Mouse (Mus musculus) CH12.LX (cell line): ENCODE measurements at regions not wholly inside any gene's neighbourhood (a gene's known extent, or its start where the extent isn't known, plus 50 kb on each side); places are given as distances from the start of the nearest gene placed in this dataset.

Experiments
- DNase-seq: peaks from one replicate; pipeline ENCODE4 v3.0.0-alpha.2; 2013; ENCODE audit errors: extremely low read depth
- H3K27ac ChIP-seq: 2 replicates; pipeline ENCODE4 v1.5.1; 2012; ENCODE audit warnings: low read depth, mild to moderate bottlenecking, control low read depth, moderate library complexity; ENCODE audit not compliant: insufficient read depth
- H3K27me3 ChIP-seq: replicated peaks from 2 replicates; pipeline ENCODE3; 2012; ENCODE audit warnings: inconsistent platforms
- H3K36me3 ChIP-seq, 2 experiments: replicated peaks in 1 of 2; 2 replicates each; pipeline versions ENCODE3 to v1.6.1; 2012; ENCODE audit warnings: inconsistent platforms in 1 of 2, low read length in 1 of 2, mild to moderate bottlenecking in 1 of 2, mixed read lengths in 1 of 2, moderate library complexity in 1 of 2; ENCODE audit not compliant: control insufficient read depth in 1 of 2, insufficient read depth in 1 of 2
- H3K4me1 ChIP-seq, 2 experiments: 2 replicates each; pipeline ENCODE4 v1.6.1; 2012; ENCODE audit warnings: inconsistent platforms in 1 of 2, moderate library complexity in 1 of 2; ENCODE audit not compliant: insufficient read depth in 2 of 2, control insufficient read depth in 1 of 2
- H3K4me2 ChIP-seq: 2 replicates; pipeline ENCODE4 v1.6.1; 2012; ENCODE audit warnings: low read depth, mild to moderate bottlenecking, control low read depth; ENCODE audit not compliant: poor library complexity, insufficient read depth, severe bottlenecking
- H3K4me3 ChIP-seq, 3 experiments: fragments of 150-350 bp in 1 of 3; sonication (generic) in 1 of 3; replicated peaks in 1 of 3; 2 replicates each; pipeline versions ENCODE3 to v1.5.1; 2011 to 2012; ENCODE audit warnings: low read depth in 2 of 3, low read length in 2 of 3, mild to moderate bottlenecking in 2 of 3, moderate library complexity in 2 of 3, control low read depth in 1 of 3, improper control_type of control experiment in 1 of 3, inconsistent platforms in 1 of 3, mixed read lengths in 1 of 3; ENCODE audit not compliant: poor library complexity in 1 of 3
- H3K79me2 ChIP-seq: replicated peaks from 2 replicates; pipeline ENCODE4 v1.6.1; 2012; ENCODE audit warnings: mild to moderate bottlenecking, moderate library complexity; ENCODE audit not compliant: control insufficient read depth, poor library complexity, insufficient read depth, severe bottlenecking; ENCODE audit errors: extremely low read depth
- H3K9ac ChIP-seq: 2 replicates; pipeline ENCODE4 v1.6.1; 2012; ENCODE audit warnings: low read depth, mild to moderate bottlenecking, control low read depth, moderate library complexity; ENCODE audit not compliant: insufficient read depth
- H3K9me3 ChIP-seq: replicated peaks from 2 replicates; pipeline ENCODE3; 2012; ENCODE audit warnings: low read length, inconsistent platforms, mixed read lengths
- CHD1 ChIP-seq: IDR thresholded peaks from 2 replicates; pipeline ENCODE4 v1.6.1; 2012; ENCODE audit warnings: low read depth, low read length, improper control_type of control experiment, inconsistent platforms
- CHD2 ChIP-seq: IDR thresholded peaks from 2 replicates; pipeline ENCODE4 v1.6.1; 2011; ENCODE audit warnings: low read length, improper control_type of control experiment
- CTCF ChIP-seq, 2 experiments: IDR thresholded peaks in 1 of 2; conservative IDR thresholded peaks in 1 of 2; 2 replicates each; pipeline ENCODE4 v1.5.1; 2011 to 2012; ENCODE audit warnings: low read depth in 2 of 2, low read length in 2 of 2, improper control_type of control experiment in 1 of 2, inconsistent platforms in 1 of 2, mild to moderate bottlenecking in 1 of 2, moderate library complexity in 1 of 2
- ELF1 ChIP-seq: IDR thresholded peaks from 2 replicates; pipeline ENCODE4 v1.6.1; 2014; ENCODE audit warnings: low read depth, mild to moderate bottlenecking, inconsistent platforms, low read length, improper control_type of control experiment
- GABPA ChIP-seq: IDR thresholded peaks from 2 replicates; pipeline ENCODE4 v1.6.1; 2012; ENCODE audit warnings: low read depth, low read length, improper control_type of control experiment, inconsistent platforms; ENCODE audit not compliant: insufficient replicate concordance
- HCFC1 ChIP-seq: IDR thresholded peaks from 2 replicates; pipeline ENCODE4 v1.6.1; 2012; ENCODE audit warnings: low read depth, mild to moderate bottlenecking, inconsistent platforms, low read length, improper control_type of control experiment
- IRF4 ChIP-seq: IDR thresholded peaks from 2 replicates; pipeline ENCODE4 v1.6.1; 2014; ENCODE audit warnings: low read depth, mild to moderate bottlenecking, inconsistent platforms, low read length, improper control_type of control experiment
- JUN ChIP-seq: IDR thresholded peaks from 2 replicates; pipeline ENCODE4 v1.6.1; 2011; ENCODE audit warnings: low read depth, mild to moderate bottlenecking, low read length, improper control_type of control experiment, moderate library complexity; ENCODE audit not compliant: insufficient read depth
- JUND ChIP-seq: conservative IDR thresholded peaks from 2 replicates; pipeline ENCODE4 v1.6.1; 2011; ENCODE audit warnings: low read depth, low read length, improper control_type of control experiment
- KAT2A ChIP-seq: IDR thresholded peaks from 2 replicates; pipeline ENCODE4 v1.6.1; 2012; ENCODE audit warnings: low read length, improper control_type of control experiment, inconsistent platforms; ENCODE audit not compliant: insufficient replicate concordance
- MAX ChIP-seq: IDR thresholded peaks from 2 replicates; pipeline ENCODE4 v1.6.1; 2011; ENCODE audit warnings: low read length, improper control_type of control experiment
- MAZ ChIP-seq: IDR thresholded peaks from 2 replicates; pipeline ENCODE4 v1.6.1; 2012; ENCODE audit warnings: low read depth, mild to moderate bottlenecking, inconsistent platforms, low read length, improper control_type of control experiment, moderate library complexity
- MEF2A ChIP-seq: IDR thresholded peaks from 2 replicates; pipeline ENCODE4 v1.6.1; 2014; ENCODE audit warnings: low read depth, mild to moderate bottlenecking, inconsistent platforms, low read length, improper control_type of control experiment, borderline replicate concordance
- MYC ChIP-seq: IDR thresholded peaks from 2 replicates; pipeline ENCODE4 v1.6.1; 2011; ENCODE audit warnings: low read depth, mild to moderate bottlenecking, improper control_type of control experiment, low read length
- NELFE ChIP-seq: IDR thresholded peaks from 2 replicates; pipeline ENCODE4 v1.6.1; 2011; ENCODE audit warnings: low read depth, low read length, improper control_type of control experiment
- NRF1 ChIP-seq: IDR thresholded peaks from 2 replicates; pipeline ENCODE4 v1.6.1; 2014; ENCODE audit warnings: low read depth, mild to moderate bottlenecking, inconsistent platforms, low read length, improper control_type of control experiment, moderate library complexity
- PAX5 ChIP-seq: IDR thresholded peaks from 2 replicates; pipeline ENCODE4 v1.6.1; 2012; ENCODE audit warnings: low read length, inconsistent platforms, mixed read lengths
- POLR2A ChIP-seq: IDR thresholded peaks from 2 replicates; pipeline ENCODE4 v1.6.1; 2011; ENCODE audit warnings: low read depth, mild to moderate bottlenecking, improper control_type of control experiment, low read length
- POLR2AphosphoS2 ChIP-seq: IDR thresholded peaks from 2 replicates; pipeline ENCODE4 v1.6.1; 2011; ENCODE audit warnings: low read depth, low read length, improper control_type of control experiment
- RAD21 ChIP-seq: IDR thresholded peaks from 2 replicates; pipeline ENCODE4 v1.6.1; 2011; ENCODE audit warnings: low read depth, mild to moderate bottlenecking, low read length, improper control_type of control experiment, moderate library complexity
- SIN3A ChIP-seq: IDR thresholded peaks from 2 replicates; pipeline ENCODE4 v1.6.1; 2012; ENCODE audit warnings: low read length, improper control_type of control experiment, inconsistent platforms
- SMC3 ChIP-seq: IDR thresholded peaks from 2 replicates; pipeline ENCODE4 v1.6.1; 2011; ENCODE audit warnings: low read depth, low read length, improper control_type of control experiment
- TBP ChIP-seq: conservative IDR thresholded peaks from 2 replicates; pipeline ENCODE4 v1.6.1; 2011; ENCODE audit warnings: low read depth, low read length, improper control_type of control experiment
- TCF12 ChIP-seq: IDR thresholded peaks from 2 replicates; pipeline ENCODE4 v1.6.1; 2014; ENCODE audit warnings: low read depth, mild to moderate bottlenecking, inconsistent platforms, low read length, improper control_type of control experiment
- USF2 ChIP-seq: conservative IDR thresholded peaks from 2 replicates; pipeline ENCODE4 v1.6.1; 2011; ENCODE audit warnings: low read depth, low read length, improper control_type of control experiment
- ZKSCAN1 ChIP-seq: IDR thresholded peaks from 2 replicates; pipeline ENCODE4 v1.6.1; 2012; ENCODE audit warnings: low read depth, inconsistent platforms, low read length, improper control_type of control experiment, borderline replicate concordance
- ZNF384 ChIP-seq: IDR thresholded peaks from 2 replicates; pipeline ENCODE4 v1.6.1; 2012; ENCODE audit warnings: low read depth, low read length, improper control_type of control experiment, inconsistent platforms
- dilution Hi-C: fragments of 300-500 bp; cut with MboI; formaldehyde crosslinking; loops from 2 replicates; pipeline ENCODE4 v1.14.3; 2020; ENCODE audit warnings: low sequenced_read_pairs; ENCODE audit not compliant: extremely low pct_unique_long_range_greater_than_20kb, extremely low pct_ligation_motif_present
- in situ Hi-C: fragments of 300-500 bp; cut with MboI; formaldehyde crosslinking; loops from 3 replicates; pipeline ENCODE4 v1.14.3; 2019; ENCODE audit warnings: low sequenced_read_pairs, low pct_ligation_motif_present, low pct_unique_long_range_greater_than_20kb, mixed read lengths

- H3K4me1 ChIP-seq: peaks cover 0 to 4% of the 10 kb centered on the region in 2 experiments; a peak in 1 of 4 replicates
- H3K4me2 ChIP-seq: no peak overlapping the region
- dilution Hi-C loops: no loop called here
- H3K79me2 ChIP-seq: no peaks in the 10 kb centered on the region
- no peak for TF ChIP-seq TBP
- TF ChIP-seq ZNF384: no peak
- no peak for TF ChIP-seq HCFC1
- no peak for TF ChIP-seq TCF12
- TF ChIP-seq NELFE: no peak
- no peak for TF ChIP-seq CHD1
- TF ChIP-seq IRF4: no peak
- no peak for TF ChIP-seq MEF2A
- TF ChIP-seq MAX: no peak
- TF ChIP-seq SMC3: no peak
- TF ChIP-seq USF2: no peak
- no peak for TF ChIP-seq RAD21
- no peak for TF ChIP-seq CHD2
- TF ChIP-seq POLR2A: no peak
- TF ChIP-seq ZKSCAN1: no peak
- no peak for TF ChIP-seq MYC
- TF ChIP-seq PAX5: no peak
- no peak for TF ChIP-seq MAZ
- no peak for TF ChIP-seq KAT2A
- TF ChIP-seq, all 38 proteins: peak for 0
- Histone ChIP-seq H3K9ac (no peak overlapping the region), H3K27me3 (no peaks in the 10 kb centered on the region), H3K9me3 (no peaks in the 10 kb centered on the region), H3K27ac (no peak overlapping the region), H3K36me3 (no peaks in the 10 kb centered on the region), H3K4me3 (no peak overlapping the region)
- in situ Hi-C loops: no loop called here
- no peak for DNase-seq
These were observed 337.8 kb downstream of the Zfp706 start for GRCm38 (mm10) chr15:36669748-36670147.

GRCm38 (mm10) chr15:36666566-36666965, 341.0 kb downstream of the Zfp706 start:
- Histone ChIP-seq H3K9ac (no peak overlapping the region), H3K36me3 (no peaks in the 10 kb centered on the region), H3K27ac (no peak overlapping the region), H3K4me1 (peaks cover 0 to 4% of the 10 kb centered on the region in 2 experiments; a peak in 1 of 4 replicates), H3K79me2 (no peaks in the 10 kb centered on the region), H3K4me2 (no peak overlapping the region), H3K4me3 (no peak overlapping the region)
- no peak for TF ChIP-seq CTCF (conservative IDR thresholded peaks at IDR 0.05 in 1 of 2, IDR thresholded peaks at IDR 0.05 in 1 of 2; ENCODE audit: low read depth in 2 of 2, low read length in 2 of 2)
- TF ChIP-seq SIN3A: no peak
- no peak for TF ChIP-seq NRF1
- TF ChIP-seq TCF12: no peak
- no peak for TF ChIP-seq POLR2AphosphoS2
- TF ChIP-seq ELF1: no peak; the same call in 1 of the 2 replicates
- TF ChIP-seq CHD1: no peak
- TF ChIP-seq MAZ: no peak
- TF ChIP-seq JUN: no peak
- no peak for TF ChIP-seq SMC3
- no peak for TF ChIP-seq NELFE
- TF ChIP-seq ZKSCAN1: no peak
- TF ChIP-seq POLR2A: no peak
- TF ChIP-seq MYC: no peak
- no peak for TF ChIP-seq GABPA
- no peak for TF ChIP-seq TBP
- no peak for TF ChIP-seq JUND
- no peak for TF ChIP-seq ZNF384
- TF ChIP-seq, all 38 proteins: peak for 0
- DNase-seq: no peak
- in situ Hi-C loops (no loop called here), dilution Hi-C loops (no loop called here)
- Histone ChIP-seq H3K27me3 (no peaks in the 10 kb centered on the region), H3K9me3 (no peaks in the 10 kb centered on the region)
